Mouse (Mus musculus) liver, adult (tissue): ENCODE data around the gene Amh.

Source experiments
- GATA4 ChIP-seq: IDR thresholded peaks from 2 replicates; pipeline ENCODE4 v1.6.1; 2014; ENCODE audit warnings: mild to moderate bottlenecking, low read length; ENCODE audit not compliant: insufficient replicate concordance

Gene Amh

DNA sequence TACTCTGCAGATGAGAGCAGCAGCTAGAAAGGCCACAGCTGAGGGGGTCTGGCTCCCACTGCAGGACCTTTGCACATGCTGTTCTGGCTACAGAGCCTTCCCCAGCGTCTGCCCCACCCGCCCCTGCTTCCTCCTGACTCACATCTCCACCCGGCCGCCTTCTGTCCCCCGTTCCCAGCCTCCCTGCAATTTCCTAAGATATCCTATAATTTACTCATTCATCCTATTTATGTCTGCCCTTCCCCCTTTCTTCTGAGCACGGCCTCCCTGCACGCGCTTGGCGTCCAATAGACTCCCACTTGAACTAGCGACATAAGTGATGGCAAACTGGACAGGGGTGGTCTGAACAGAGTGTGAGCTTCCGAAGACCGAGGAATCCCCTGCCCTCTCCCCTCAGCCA, 40.7 kb downstream of the Amh start:
- TF ChIP-seq GATA4, result no peak

DNA sequence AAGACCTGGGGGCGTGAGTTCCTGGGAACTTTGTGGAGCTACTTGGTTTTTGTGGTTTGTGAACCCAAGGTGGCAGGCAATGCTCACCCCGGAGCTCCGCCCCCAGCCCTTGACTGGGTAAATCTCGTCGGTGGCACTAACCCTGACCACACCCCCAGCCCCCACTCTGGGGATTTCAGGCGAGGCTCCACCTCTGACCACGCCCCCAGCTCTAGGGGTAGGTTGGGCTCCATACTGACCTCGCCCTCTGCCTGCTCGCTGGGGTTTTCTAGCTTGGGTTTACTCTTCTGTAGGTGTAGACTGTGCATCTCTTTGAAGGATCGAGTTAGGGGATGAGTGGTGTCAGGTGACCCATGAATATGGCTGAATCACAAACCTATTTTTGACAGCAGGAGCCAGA, 43.5 kb downstream of the Amh start:
- no peak for TF ChIP-seq GATA4

DNA sequence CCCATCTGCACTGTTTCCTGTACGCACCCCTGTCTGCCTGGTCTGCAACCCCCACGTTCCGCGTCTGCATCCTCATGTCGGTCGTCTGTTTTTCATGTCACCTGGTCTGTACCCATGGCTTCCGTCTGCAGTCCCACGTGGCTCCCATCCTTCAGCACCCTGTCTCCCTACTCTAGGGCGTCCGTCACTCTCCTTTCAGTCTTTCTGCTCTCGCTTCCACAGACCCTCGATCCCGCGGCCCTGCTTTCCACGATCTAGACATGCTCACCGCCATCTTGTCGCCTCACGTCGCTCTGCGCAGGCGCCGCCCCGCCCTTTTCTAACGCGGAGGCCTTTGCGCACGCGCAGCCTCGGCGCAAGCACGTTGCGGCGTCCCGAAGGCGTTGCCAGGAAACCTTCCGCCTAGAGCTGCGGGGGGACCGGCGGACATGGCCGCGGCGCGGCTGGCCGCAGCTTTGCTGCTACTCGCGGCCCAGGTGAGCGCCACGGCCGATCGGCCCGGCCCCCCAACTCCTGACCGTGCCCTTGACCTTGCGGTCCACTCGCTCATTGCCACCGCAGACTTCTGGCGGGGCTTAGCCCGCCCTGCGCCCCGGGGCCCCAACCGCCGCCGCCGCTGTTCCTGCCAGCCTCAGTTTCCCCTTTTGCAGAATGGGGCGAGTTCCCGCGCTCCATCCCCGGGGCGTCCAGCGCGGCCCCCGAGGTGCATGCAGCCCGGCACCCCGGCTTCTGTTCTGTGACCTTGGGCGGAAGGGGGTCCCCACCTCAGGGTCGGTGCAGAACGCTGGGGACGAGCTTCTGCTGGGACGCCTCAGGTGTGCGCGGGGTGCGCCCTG, 50.1 kb downstream of the Amh start, which contains the start of the genes Lsm7 and Sppl2b:
TSS of gene Lsm7 (minus strand) at position 297 of the 836 bp plus-strand sequence.
TSS of gene Sppl2b (plus strand) at position 363 of the 836 bp plus-strand sequence.
- no peak; the same call in 1 of the 2 replicates for TF ChIP-seq GATA4

DNA sequence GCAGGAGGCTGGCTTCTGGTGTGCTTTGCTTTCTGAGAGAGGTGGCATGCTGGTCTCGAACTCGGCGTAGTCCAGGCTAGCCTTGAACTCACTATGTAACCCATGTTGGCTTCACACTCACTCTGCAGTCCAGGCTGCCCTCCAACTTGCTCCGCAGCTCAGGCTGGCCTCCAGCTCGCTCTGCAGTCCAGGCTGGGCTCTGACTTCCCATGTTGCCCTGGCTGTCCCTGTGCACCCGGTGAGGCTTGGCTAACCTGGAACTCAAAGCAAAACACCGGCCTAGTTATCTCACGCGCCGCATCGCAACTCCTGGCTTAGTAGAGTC, 50.7 kb downstream of the Amh start:
- TF ChIP-seq GATA4, result no peak

DNA sequence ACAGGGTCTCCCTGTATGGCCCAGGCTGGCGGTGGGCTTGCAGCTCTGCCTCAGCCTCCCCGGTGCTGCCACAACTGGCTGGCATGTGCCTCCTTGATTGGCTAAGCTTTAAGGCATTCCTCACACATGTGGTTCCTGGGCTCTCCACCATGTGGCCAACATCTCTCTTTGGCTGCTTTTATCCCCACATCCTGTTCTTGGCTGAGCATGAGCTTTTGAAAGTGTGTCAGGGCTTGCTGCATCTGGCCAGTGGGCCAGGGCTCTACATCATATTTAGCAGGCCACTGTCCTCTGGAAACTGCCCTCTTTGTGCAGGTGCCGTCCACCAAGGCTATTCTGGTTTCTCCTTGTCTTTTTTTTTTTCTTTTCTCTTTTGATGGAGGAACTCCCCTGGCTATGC, 51.2 kb downstream of the Amh start:
- TF ChIP-seq GATA4, result no peak

DNA sequence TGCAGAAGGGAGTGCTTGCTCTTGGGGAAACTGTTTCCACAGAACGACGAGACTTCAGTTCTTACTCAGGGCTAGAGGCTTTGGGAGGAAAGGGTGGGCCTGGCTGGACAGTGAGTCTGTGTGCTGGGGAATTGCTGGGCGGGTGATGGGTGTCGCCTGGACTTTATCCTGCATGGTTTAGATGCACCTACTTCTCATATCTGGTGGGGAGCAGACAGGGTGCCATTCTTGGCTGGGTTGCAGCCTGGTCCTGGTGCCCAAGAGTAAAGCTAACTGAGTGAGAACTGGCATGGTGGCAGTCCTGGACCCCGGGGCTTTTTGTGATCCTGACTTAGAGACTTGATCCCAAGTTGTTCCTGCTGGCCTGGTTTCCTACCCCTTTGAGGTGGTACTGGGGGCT, 51.9 kb downstream of the Amh start:
- TF ChIP-seq GATA4, result no peak
